Mouse (Mus musculus): ENCODE data around the gene Krt87. TPM values are rescaled to one million over a fixed set of nuclear protein-coding genes. Genes with fewer than 3 reads are reported as not detected.

The Krt87 gene
- under 1 TPM; 0.13 to 0.15 TPM for total RNA-seq (2021)
- long read RNA-seq, experiment 1, transcript Krt87-201 (9 exons, 2,278 nt): major isoform, 46 of 54 reads
- long read RNA-seq, experiment 1, partial matches to known transcripts: 8 of 54 reads
- long read RNA-seq, experiment 1, other reads (novel, unspliced or antisense): 0 of 54 reads
- long read RNA-seq, experiment 2: 0 reads

DNA sequence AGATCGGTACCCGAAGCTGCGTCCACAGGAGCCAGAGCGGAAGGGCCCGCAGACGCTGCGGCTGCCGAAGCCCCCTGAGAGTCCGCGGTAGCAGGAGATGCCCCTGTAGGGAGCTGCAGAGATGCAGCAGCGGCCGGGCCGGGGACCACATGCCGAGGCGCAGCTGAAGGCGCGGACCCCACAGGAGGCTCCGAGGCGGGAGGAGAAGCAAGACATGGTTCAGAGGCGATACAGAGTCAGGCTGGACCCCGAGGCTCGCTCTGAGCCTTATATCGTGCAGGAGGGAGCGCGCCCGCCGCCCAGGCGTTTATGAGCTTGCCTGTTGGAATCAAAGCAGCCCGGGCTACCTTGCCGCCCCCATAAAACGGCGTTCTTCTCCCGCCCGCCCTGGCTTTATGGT lies at the start of gene Krt87:
Gene Krt87 (minus strand): TSS at position 250 of the 400 bp plus-strand sequence.
- DNase-seq (ENCODE audit: low spot score in 2 of 2): no peak

GRCm38 (mm10) chr15:101485911-101486635 lies 47.5 kb upstream of the Krt87 start:
- no peak for DNase-seq (ENCODE audit: low spot score in 2 of 2)

DNA sequence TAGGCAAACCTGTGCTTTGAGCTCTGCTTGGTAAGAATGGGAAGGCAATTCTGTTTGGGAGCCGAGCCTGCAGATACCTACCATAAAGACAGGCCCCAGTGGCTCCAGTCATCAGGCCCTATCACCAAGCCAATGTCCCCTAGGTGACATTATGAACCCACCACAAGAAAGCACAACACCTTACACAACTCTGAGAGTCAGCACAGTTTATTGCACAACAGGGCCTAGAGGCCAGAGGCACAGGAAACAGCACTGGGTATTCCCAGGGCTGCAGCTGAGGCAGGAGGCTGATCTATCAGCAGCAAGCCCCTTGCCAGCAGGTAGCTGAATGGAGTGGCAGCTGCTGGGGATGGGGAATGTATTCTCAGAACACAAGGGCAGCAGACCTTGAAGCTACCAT lies 46.3 kb upstream of the Krt87 start:
- no peak for DNase-seq (ENCODE audit: low spot score in 2 of 2)

GRCm38 (mm10) chr15:101483646-101484045 lies 45.0 kb upstream of the Krt87 start:
- DNase-seq (ENCODE audit: low spot score in 2 of 2): no peak

GRCm38 (mm10) chr15:101482056-101482455 lies 43.5 kb upstream of the Krt87 start:
- DNase-seq (ENCODE audit: low spot score in 2 of 2): no peak

- DNase-seq (ENCODE audit: low spot score in 2 of 2): no peak
Measured at GRCm38 (mm10) chr15:101479666-101480060, 41.1 kb upstream of the Krt87 start.

DNA sequence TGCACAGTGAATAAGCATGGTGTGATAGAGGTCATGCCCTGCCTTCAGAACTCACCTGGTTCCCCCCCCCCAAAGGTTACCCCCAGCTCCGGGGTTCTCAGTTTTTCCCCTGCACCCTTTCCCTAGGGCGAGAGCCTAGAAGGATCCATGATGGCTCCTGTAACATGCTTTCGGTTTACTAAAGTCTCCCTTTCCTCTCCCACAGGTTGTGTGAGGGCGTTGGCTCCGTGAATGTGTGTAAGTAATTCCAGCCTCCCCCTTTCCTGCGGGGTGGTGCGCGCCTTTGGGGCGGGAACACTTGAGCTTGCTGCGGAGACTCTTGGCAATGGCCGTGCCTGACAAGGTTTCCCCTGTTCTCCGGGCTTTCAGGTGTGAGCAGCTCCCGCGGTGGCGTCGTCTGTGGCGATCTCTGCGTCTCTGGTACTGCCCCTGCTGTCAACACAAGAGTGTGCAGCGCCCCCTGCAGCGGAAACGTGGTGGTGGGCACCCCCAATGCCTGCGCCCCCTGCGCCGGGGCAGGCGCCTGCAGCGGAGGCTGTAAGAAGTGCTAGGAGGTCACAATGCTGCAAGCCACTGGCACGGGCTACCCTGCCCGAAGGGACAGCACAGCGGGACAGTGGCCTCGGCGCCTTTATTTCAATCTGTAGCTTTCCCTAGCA lies 40.5 kb upstream of the Krt87 start:
- peak; percentile 35 to 47 for DNase-seq (ENCODE audit: low spot score in 2 of 2)

- DNase-seq (ENCODE audit: low spot score in 2 of 2): peak in 1 of 2 experiments; percentile 35
Measured at GRCm38 (mm10) chr15:101472952-101473528, 34.4 kb upstream of the Krt87 start, which contains the start of gene Krt86. Gene Krt86, plus strand, starts transcription at chr15:101473478.

- no peak for DNase-seq (ENCODE audit: low spot score in 2 of 2)
Measured at GRCm38 (mm10) chr15:101469093-101469492, 30.5 kb upstream of the Krt87 start.

DNA sequence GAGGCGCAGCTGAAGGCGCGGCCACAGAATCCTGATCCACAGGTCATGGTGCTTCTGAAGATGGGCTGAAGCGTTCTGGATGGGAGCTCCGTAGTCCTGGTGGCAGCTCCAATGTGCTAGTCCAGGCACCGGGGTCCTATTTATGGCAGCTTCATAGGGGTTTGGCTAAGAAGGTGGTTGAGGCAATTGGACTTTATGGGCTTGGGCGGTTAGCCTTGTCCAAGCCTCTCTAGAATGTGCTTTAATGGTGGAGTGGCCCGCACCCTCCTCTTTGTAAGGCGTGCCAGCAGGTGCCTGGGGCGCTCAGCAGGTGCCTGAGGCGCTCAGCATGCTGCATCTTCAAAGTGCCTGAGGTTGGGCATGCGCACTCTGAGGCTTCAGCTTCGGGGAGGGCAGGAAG lies 25.0 kb upstream of the Krt87 start, which contains the start of gene Krt81:
Gene Krt81 (minus strand): TSS at position 101 of the 400 bp plus-strand sequence.
- DNase-seq (ENCODE audit: low spot score in 2 of 2): no peak

GRCm38 (mm10) chr15:101459283-101459682 lies 20.7 kb upstream of the Krt87 start:
- DNase-seq (ENCODE audit: low spot score in 2 of 2): no peak

DNA sequence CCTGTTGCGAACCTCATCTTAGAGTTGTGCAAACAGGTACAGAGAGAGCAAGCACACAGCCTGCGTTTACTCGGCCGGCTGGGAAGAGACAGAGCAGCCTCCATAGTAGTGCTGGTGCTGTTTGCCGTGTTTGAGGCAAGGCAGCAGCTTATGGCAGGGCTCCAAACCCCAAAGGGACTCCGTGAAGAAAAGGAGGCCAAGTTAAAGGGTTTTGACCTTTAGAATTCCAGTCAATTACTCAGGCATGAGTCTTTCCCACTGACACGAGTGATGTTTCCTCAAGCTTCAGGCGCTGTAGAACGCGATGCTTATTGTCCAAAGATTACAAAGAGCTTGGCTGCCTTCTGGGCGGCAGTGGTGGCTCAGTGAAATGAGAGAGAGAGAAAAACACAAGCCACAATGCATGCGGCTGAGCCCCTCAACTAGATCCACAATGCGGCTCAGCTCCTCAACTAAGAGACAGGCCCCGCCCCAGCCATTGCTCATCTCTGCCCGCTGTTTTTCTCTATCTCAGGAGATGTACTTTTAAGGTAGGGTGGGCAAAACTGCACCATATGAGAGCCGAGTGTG lies 19.8 kb upstream of the Krt87 start:
- DNase-seq (ENCODE audit: low spot score in 2 of 2): no peak

DNA sequence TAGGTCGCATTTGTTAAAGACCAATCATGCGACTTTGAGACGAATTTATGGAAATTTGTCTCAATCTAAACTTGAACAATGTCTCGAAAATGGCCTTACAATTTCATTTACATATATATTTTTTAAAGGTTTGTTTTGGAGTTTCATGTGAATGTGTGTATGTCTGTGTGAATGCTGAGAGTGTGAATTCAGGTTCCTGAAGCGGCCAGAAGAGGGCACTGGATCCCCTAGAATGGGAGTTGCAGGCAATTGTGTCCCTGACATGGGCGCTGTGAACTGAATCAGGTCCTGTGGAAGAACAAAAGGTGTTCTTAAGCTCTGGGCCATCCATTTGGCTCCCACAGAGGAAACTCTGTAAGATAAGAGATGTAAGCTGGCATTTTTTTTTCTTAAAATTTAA lies 17.3 kb upstream of the Krt87 start:
- DNase-seq (ENCODE audit: low spot score in 2 of 2): no peak

DNA sequence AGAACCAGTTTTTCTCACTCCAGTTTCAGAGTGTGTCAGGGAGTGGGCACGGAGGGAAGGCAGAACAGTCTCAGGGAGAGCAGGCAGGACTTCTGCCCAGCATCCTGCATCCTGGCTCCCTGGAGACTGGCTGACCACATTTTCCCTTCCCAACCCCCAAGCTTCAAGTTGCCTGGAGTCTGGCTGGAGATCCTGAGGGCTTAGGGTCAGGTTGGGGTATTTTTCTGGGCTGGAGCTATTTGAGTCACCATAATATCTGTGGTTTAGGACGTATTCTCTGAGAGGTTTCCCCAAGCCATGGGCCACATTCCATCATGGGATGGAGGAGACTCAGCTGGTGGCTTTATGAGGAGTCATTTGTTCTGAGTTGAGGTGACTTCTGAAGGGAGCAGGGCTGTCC lies 16.7 kb upstream of the Krt87 start:
- no peak for DNase-seq (ENCODE audit: low spot score in 2 of 2)

GRCm38 (mm10) chr15:101454774-101455173 lies 16.2 kb upstream of the Krt87 start:
- DNase-seq (ENCODE audit: low spot score in 2 of 2): no peak

DNA sequence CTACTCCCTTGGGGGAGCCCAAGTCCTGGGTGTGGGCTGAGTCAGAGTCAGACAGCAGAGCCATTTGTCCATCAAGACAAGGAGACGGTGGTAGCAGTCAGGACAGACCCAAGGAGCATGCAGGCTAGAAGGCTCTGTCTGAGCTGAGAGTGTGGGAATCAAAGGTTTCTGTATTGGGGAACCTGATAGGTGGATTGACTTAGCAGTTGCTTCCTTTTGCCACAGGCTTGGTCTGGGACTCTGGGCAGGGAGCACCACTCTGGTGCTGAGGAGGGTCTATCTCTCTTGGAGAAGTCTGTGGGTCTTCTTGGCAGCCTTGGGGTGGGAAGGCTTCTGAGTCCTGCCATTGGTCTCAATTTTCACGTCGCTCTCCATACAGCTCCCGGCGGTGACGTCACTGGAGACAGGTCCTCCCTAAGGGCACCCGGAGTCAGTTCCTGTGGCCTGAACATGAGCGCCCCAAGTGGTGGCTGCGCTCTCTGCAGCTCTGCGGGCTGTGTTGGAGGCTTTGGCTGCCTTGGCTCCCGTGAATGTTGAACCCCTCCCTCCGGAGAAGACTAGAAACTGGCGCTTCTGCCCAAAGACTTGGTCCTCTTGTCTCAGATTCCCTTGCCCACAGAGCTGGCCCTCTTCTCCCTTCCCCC lies 14.6 kb upstream of the Krt87 start:
- DNase-seq (ENCODE audit: low spot score in 2 of 2): peak; percentile 67 to 80

GRCm38 (mm10) chr15:101447444-101447843 lies 8.8 kb upstream of the Krt87 start, which contains the start of gene Krt88:
Gene Krt88, plus strand, starts transcription at chr15:101447744.
- no peak for DNase-seq (ENCODE audit: low spot score in 2 of 2)

DNA sequence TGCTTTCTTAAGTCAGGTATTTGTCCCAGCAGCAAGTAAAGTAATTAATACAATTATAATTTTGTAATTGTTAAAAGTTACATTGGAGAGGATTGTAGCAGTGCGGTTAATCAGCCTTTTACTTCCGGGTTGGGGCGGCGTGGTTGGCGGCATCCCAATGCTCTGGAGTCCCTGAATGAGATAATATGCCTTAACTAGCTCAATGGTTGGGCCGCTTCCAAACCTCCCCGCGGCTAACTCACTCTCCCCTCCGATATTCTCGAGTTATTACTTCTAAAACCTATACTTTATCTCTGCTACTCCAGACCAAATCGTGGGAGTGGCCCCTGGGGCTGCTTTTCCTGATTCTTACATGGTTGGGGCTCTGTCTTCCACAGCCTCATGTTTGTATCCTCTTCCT lies 8.0 kb upstream of the Krt87 start:
- peak; percentile 43 to 52 for DNase-seq (ENCODE audit: low spot score in 2 of 2)

- no peak for DNase-seq (ENCODE audit: low spot score in 2 of 2)
Measured at GRCm38 (mm10) chr15:101440837-101441236, 2.2 kb upstream of the Krt87 start.

DNA sequence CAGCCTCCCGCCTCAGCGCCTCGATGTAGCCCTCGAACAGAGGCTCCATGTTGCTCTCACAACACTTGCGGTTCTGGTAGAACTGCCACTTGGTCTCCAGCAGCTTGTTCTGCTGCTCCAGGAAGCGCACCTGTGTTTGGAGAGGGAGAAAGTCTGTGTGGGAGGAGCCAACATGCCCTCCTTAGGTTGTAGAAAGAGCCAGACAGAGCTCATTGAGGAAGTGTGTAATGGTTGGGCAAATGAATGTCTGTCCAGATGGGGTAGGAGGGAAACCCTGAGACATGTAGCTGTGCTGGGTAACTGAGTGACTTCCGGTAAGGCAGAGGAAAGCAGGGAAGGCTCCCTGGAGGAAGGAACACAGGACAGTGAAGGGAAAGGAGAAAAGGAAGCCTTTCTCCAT lies 2.0 kb downstream of the Krt87 start:
- DNase-seq (ENCODE audit: low spot score in 2 of 2): no peak

DNA sequence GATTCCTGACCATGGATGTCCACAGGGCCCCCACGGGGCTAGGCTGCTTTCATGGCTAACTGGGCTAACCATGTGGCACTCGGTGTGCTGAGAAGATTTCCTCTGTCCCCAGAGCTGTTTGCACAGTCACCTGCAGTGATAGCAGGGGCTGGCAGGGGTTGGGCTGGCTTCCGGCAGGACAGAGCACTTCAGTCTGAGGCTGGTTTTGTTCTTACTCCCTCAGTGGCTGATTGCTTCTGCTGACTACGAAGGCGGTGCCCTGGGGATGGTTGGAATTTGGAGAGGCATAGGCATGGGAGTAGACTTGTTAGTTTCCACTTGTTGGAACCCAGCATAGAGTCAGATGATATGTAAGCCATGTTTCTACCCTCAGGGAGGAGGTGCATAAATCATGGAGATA lies 13.7 kb downstream of the Krt87 start:
- DNase-seq (ENCODE audit: low spot score in 2 of 2): no peak

Data from gastrocnemius, postnatal 4 days (tissue).